Mouse (Mus musculus) CH12.LX (cell line): Measurements from ENCODE around the gene Lgr6. TPM values are rescaled to one million over a fixed set of nuclear protein-coding genes. Genes with fewer than 3 reads are reported as not detected.

Source experiments
- DNase-seq: peaks from one replicate; pipeline ENCODE4 v3.0.0-alpha.2; 2013; ENCODE audit errors: extremely low read depth
- H3K27ac ChIP-seq: 2 replicates; pipeline ENCODE4 v1.5.1; 2012; ENCODE audit warnings: low read depth, mild to moderate bottlenecking, control low read depth, moderate library complexity; ENCODE audit not compliant: insufficient read depth
- H3K27me3 ChIP-seq: replicated peaks from 2 replicates; pipeline ENCODE3; 2012; ENCODE audit warnings: inconsistent platforms
- H3K36me3 ChIP-seq, 2 experiments: replicated peaks in 1 of 2; 2 replicates each; pipeline versions ENCODE3 to v1.6.1; 2012; ENCODE audit warnings: inconsistent platforms in 1 of 2, low read length in 1 of 2, mild to moderate bottlenecking in 1 of 2, mixed read lengths in 1 of 2, moderate library complexity in 1 of 2; ENCODE audit not compliant: control insufficient read depth in 1 of 2, insufficient read depth in 1 of 2
- H3K4me1 ChIP-seq, 2 experiments: 2 replicates each; pipeline ENCODE4 v1.6.1; 2012; ENCODE audit warnings: inconsistent platforms in 1 of 2, moderate library complexity in 1 of 2; ENCODE audit not compliant: insufficient read depth in 2 of 2, control insufficient read depth in 1 of 2
- H3K4me2 ChIP-seq: 2 replicates; pipeline ENCODE4 v1.6.1; 2012; ENCODE audit warnings: low read depth, mild to moderate bottlenecking, control low read depth; ENCODE audit not compliant: poor library complexity, insufficient read depth, severe bottlenecking
- H3K4me3 ChIP-seq, 3 experiments: fragments of 150-350 bp in 1 of 3; sonication (generic) in 1 of 3; replicated peaks in 1 of 3; 2 replicates each; pipeline versions ENCODE3 to v1.5.1; 2011 to 2012; ENCODE audit warnings: low read depth in 2 of 3, low read length in 2 of 3, mild to moderate bottlenecking in 2 of 3, moderate library complexity in 2 of 3, control low read depth in 1 of 3, improper control_type of control experiment in 1 of 3, inconsistent platforms in 1 of 3, mixed read lengths in 1 of 3; ENCODE audit not compliant: poor library complexity in 1 of 3
- H3K79me2 ChIP-seq: replicated peaks from 2 replicates; pipeline ENCODE4 v1.6.1; 2012; ENCODE audit warnings: mild to moderate bottlenecking, moderate library complexity; ENCODE audit not compliant: control insufficient read depth, poor library complexity, insufficient read depth, severe bottlenecking; ENCODE audit errors: extremely low read depth
- H3K9ac ChIP-seq: 2 replicates; pipeline ENCODE4 v1.6.1; 2012; ENCODE audit warnings: low read depth, mild to moderate bottlenecking, control low read depth, moderate library complexity; ENCODE audit not compliant: insufficient read depth
- H3K9me3 ChIP-seq: replicated peaks from 2 replicates; pipeline ENCODE3; 2012; ENCODE audit warnings: low read length, inconsistent platforms, mixed read lengths
- BHLHE40 ChIP-seq: IDR thresholded peaks from 2 replicates; pipeline ENCODE4 v1.6.1; 2011; ENCODE audit warnings: mild to moderate bottlenecking, low read depth, low read length, improper control_type of control experiment
- CHD1 ChIP-seq: IDR thresholded peaks from 2 replicates; pipeline ENCODE4 v1.6.1; 2012; ENCODE audit warnings: low read depth, low read length, improper control_type of control experiment, inconsistent platforms
- CHD2 ChIP-seq: IDR thresholded peaks from 2 replicates; pipeline ENCODE4 v1.6.1; 2011; ENCODE audit warnings: low read length, improper control_type of control experiment
- CTCF ChIP-seq, 2 experiments: IDR thresholded peaks in 1 of 2; conservative IDR thresholded peaks in 1 of 2; 2 replicates each; pipeline ENCODE4 v1.5.1; 2011 to 2012; ENCODE audit warnings: low read depth in 2 of 2, low read length in 2 of 2, improper control_type of control experiment in 1 of 2, inconsistent platforms in 1 of 2, mild to moderate bottlenecking in 1 of 2, moderate library complexity in 1 of 2
- E2F4 ChIP-seq: IDR thresholded peaks from 2 replicates; pipeline ENCODE4 v1.6.1; 2011; ENCODE audit warnings: low read depth, low read length, improper control_type of control experiment; ENCODE audit not compliant: insufficient replicate concordance
- ELF1 ChIP-seq: IDR thresholded peaks from 2 replicates; pipeline ENCODE4 v1.6.1; 2014; ENCODE audit warnings: low read depth, mild to moderate bottlenecking, inconsistent platforms, low read length, improper control_type of control experiment
- GABPA ChIP-seq: IDR thresholded peaks from 2 replicates; pipeline ENCODE4 v1.6.1; 2012; ENCODE audit warnings: low read depth, low read length, improper control_type of control experiment, inconsistent platforms; ENCODE audit not compliant: insufficient replicate concordance
- HCFC1 ChIP-seq: IDR thresholded peaks from 2 replicates; pipeline ENCODE4 v1.6.1; 2012; ENCODE audit warnings: low read depth, mild to moderate bottlenecking, inconsistent platforms, low read length, improper control_type of control experiment
- IRF4 ChIP-seq: IDR thresholded peaks from 2 replicates; pipeline ENCODE4 v1.6.1; 2014; ENCODE audit warnings: low read depth, mild to moderate bottlenecking, inconsistent platforms, low read length, improper control_type of control experiment
- JUN ChIP-seq: IDR thresholded peaks from 2 replicates; pipeline ENCODE4 v1.6.1; 2011; ENCODE audit warnings: low read depth, mild to moderate bottlenecking, low read length, improper control_type of control experiment, moderate library complexity; ENCODE audit not compliant: insufficient read depth
- KAT2A ChIP-seq: IDR thresholded peaks from 2 replicates; pipeline ENCODE4 v1.6.1; 2012; ENCODE audit warnings: low read length, improper control_type of control experiment, inconsistent platforms; ENCODE audit not compliant: insufficient replicate concordance
- MAX ChIP-seq: IDR thresholded peaks from 2 replicates; pipeline ENCODE4 v1.6.1; 2011; ENCODE audit warnings: low read length, improper control_type of control experiment
- MAZ ChIP-seq: IDR thresholded peaks from 2 replicates; pipeline ENCODE4 v1.6.1; 2012; ENCODE audit warnings: low read depth, mild to moderate bottlenecking, inconsistent platforms, low read length, improper control_type of control experiment, moderate library complexity
- MEF2A ChIP-seq: IDR thresholded peaks from 2 replicates; pipeline ENCODE4 v1.6.1; 2014; ENCODE audit warnings: low read depth, mild to moderate bottlenecking, inconsistent platforms, low read length, improper control_type of control experiment, borderline replicate concordance
- MXI1 ChIP-seq: IDR thresholded peaks from 2 replicates; pipeline ENCODE4 v1.6.1; 2011; ENCODE audit warnings: mild to moderate bottlenecking, low read depth, low read length, improper control_type of control experiment
- NELFE ChIP-seq: IDR thresholded peaks from 2 replicates; pipeline ENCODE4 v1.6.1; 2011; ENCODE audit warnings: low read depth, low read length, improper control_type of control experiment
- NRF1 ChIP-seq: IDR thresholded peaks from 2 replicates; pipeline ENCODE4 v1.6.1; 2014; ENCODE audit warnings: low read depth, mild to moderate bottlenecking, inconsistent platforms, low read length, improper control_type of control experiment, moderate library complexity
- PAX5 ChIP-seq: IDR thresholded peaks from 2 replicates; pipeline ENCODE4 v1.6.1; 2012; ENCODE audit warnings: low read length, inconsistent platforms, mixed read lengths
- POLR2A ChIP-seq: IDR thresholded peaks from 2 replicates; pipeline ENCODE4 v1.6.1; 2011; ENCODE audit warnings: low read depth, mild to moderate bottlenecking, improper control_type of control experiment, low read length
- POLR2AphosphoS2 ChIP-seq: IDR thresholded peaks from 2 replicates; pipeline ENCODE4 v1.6.1; 2011; ENCODE audit warnings: low read depth, low read length, improper control_type of control experiment
- RCOR1 ChIP-seq: conservative IDR thresholded peaks from 2 replicates; pipeline ENCODE4 v1.6.1; 2012; ENCODE audit warnings: low read depth, mild to moderate bottlenecking, inconsistent platforms, low read length, improper control_type of control experiment
- SIN3A ChIP-seq: IDR thresholded peaks from 2 replicates; pipeline ENCODE4 v1.6.1; 2012; ENCODE audit warnings: low read length, improper control_type of control experiment, inconsistent platforms
- SMC3 ChIP-seq: IDR thresholded peaks from 2 replicates; pipeline ENCODE4 v1.6.1; 2011; ENCODE audit warnings: low read depth, low read length, improper control_type of control experiment
- TBP ChIP-seq: conservative IDR thresholded peaks from 2 replicates; pipeline ENCODE4 v1.6.1; 2011; ENCODE audit warnings: low read depth, low read length, improper control_type of control experiment
- TCF12 ChIP-seq: IDR thresholded peaks from 2 replicates; pipeline ENCODE4 v1.6.1; 2014; ENCODE audit warnings: low read depth, mild to moderate bottlenecking, inconsistent platforms, low read length, improper control_type of control experiment
- UBTF ChIP-seq: IDR thresholded peaks from 2 replicates; pipeline ENCODE4 v1.6.1; 2012; ENCODE audit warnings: low read depth, mild to moderate bottlenecking, inconsistent platforms, low read length, improper control_type of control experiment, moderate library complexity
- USF1 ChIP-seq: IDR thresholded peaks from 2 replicates; pipeline ENCODE4 v1.6.1; 2014; ENCODE audit warnings: low read depth, mild to moderate bottlenecking, inconsistent platforms, low read length, improper control_type of control experiment
- USF2 ChIP-seq: conservative IDR thresholded peaks from 2 replicates; pipeline ENCODE4 v1.6.1; 2011; ENCODE audit warnings: low read depth, low read length, improper control_type of control experiment
- ZKSCAN1 ChIP-seq: IDR thresholded peaks from 2 replicates; pipeline ENCODE4 v1.6.1; 2012; ENCODE audit warnings: low read depth, inconsistent platforms, low read length, improper control_type of control experiment, borderline replicate concordance
- ZMIZ1 ChIP-seq: IDR thresholded peaks from 2 replicates; pipeline ENCODE4 v1.6.1; 2012; ENCODE audit warnings: low read depth, mild to moderate bottlenecking, inconsistent platforms, low read length, improper control_type of control experiment
- dilution Hi-C: fragments of 300-500 bp; cut with MboI; formaldehyde crosslinking; loops from 2 replicates; pipeline ENCODE4 v1.14.3; 2020; ENCODE audit warnings: low sequenced_read_pairs; ENCODE audit not compliant: extremely low pct_unique_long_range_greater_than_20kb, extremely low pct_ligation_motif_present
- in situ Hi-C: fragments of 300-500 bp; cut with MboI; formaldehyde crosslinking; loops from 3 replicates; pipeline ENCODE4 v1.14.3; 2019; ENCODE audit warnings: low sequenced_read_pairs, low pct_ligation_motif_present, low pct_unique_long_range_greater_than_20kb, mixed read lengths
- polyA plus RNA-seq: library from polyadenylated mRNA; unstranded; fragments of >175 nt; gene quantifications from 2 replicates; pipeline ENCODE4 v1.2.1, GENCODE M21; 2012; ENCODE audit warnings: low read depth; ENCODE audit not compliant: insufficient read length
- total RNA-seq, 2 experiments: library from RNA; depleted of rRNA; stranded (reverse); fragments of 300-350 nt in 1 of 2; fragments of >200 nt in 1 of 2; gene quantifications; 2 replicates each; pipeline ENCODE4 v1.2.3; 2012 to 2014

The Lgr6 gene
- total and polyA plus RNA-seq, 3 experiments, result 0.07 to 0.17 (median 0.16) TPM

DNA sequence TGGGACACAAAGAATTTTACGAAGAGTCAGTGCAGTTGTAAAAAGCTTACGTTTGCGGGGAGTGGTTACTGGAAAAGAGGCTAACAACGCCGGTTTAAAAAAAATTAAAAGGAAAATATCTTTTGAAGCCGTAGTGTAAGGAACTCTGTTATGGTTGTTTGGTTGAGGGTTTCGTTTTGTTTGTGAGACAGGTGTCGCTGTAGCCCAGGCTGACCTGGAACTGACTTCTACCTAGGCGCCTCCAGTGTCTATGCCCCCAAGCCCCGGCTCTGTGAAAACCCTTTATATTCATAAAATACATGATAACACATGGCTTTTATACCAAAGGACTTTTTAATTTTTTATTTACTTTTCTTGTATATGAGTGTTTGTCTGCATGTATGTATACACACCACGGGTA is 142.3 kb downstream of the Lgr6 start:
- H3K79me2 ChIP-seq, result peaks cover 7% of the 10 kb centered on the region; the same call in 1 of the 2 replicates
- peak; percentile 31 for DNase-seq
- H3K27ac ChIP-seq, result no peak overlapping the region
- TF ChIP-seq MEF2A (no peak), CTCF (conservative IDR thresholded peaks at IDR 0.05 in 1 of 2, IDR thresholded peaks at IDR 0.05 in 1 of 2; ENCODE audit: low read depth in 2 of 2, low read length in 2 of 2) (peak in 1 of 2 experiments; percentile 58; a peak in 2 of 4 replicates), HCFC1 (peak; percentile 33)
- TF ChIP-seq, all 38 proteins: peak for 2
- Histone ChIP-seq H3K27me3 (peaks cover 15% of the 10 kb centered on the region), H3K36me3 (peaks cover 4 to 15% of the 10 kb centered on the region in 2 experiments), H3K4me3 (peak overlapping the region; percentile 79 to 86 (median 81)), H3K4me2 (peak overlapping the region; percentile 80), H3K4me1 (peaks cover 0 to 13% of the 10 kb centered on the region in 2 experiments; a peak in 2 of 4 replicates), H3K9ac (peak overlapping the region; percentile 59), H3K9me3 (peaks cover 3% of the 10 kb centered on the region)
- in situ Hi-C loops, result no loop called here
- dilution Hi-C loops, result no loop called here

DNA sequence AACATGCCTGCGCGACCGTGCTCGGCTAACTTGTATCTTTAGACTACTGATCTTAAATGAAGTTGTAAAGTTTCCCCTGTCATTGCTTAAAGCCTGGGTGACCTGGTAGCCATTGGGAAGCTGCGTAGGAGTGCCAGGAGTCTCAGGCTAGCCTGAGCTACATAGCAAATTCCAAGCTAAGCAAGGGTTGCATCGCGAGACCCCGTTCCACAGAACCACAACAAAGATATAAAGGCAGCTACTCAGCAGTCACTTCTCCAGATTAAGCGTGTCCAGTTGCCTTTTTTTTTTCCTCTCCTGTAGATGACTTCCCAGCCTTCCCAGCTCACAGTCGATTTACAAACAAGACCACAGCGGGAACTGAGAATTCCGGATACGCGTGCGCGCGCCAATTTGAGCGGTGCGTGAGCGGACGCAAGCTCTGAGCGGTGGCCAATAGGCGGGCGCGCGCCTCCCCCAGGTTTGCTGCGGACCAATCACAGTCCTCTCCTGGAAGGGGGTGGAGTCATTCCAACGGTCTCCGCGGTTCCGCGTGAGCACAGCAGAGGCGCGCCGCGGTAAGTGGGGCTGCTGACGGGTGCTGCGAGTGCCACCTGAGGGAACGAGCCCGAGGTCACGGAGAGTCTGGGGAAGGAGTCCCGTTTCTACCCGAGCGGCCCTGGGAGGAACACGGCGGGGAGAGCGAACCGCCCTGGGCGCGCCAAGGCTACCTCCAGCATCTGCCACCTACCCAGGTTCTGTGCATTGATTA is 142.8 kb downstream of the Lgr6 start, which contains the start of gene Ube2t:
Gene Ube2t, plus strand, starts transcription at position 513 of the 751 bp plus-strand sequence.
- H3K9me3 ChIP-seq, result peaks cover 3% of the 10 kb centered on the region
- H3K9ac ChIP-seq, result peak within 1 kb of the TSS; percentile 59
- H3K36me3 ChIP-seq, result peaks cover 0 to 11% of the 10 kb centered on the region in 2 experiments
- dilution Hi-C loops, result no loop called here
- peak; percentile 91 for DNase-seq
- H3K79me2 ChIP-seq, result peaks cover 7% of the 10 kb centered on the region; the same call in 1 of the 2 replicates
- TF ChIP-seq TBP, result no peak
- TF ChIP-seq NRF1, result peak; percentile 87
- TF ChIP-seq ZKSCAN1, result no peak
- TF ChIP-seq MEF2A, result no peak
- TF ChIP-seq CHD1, result no peak
- TF ChIP-seq ELF1, result peak; percentile 82
- 0 out of 2 replicates have a peak, but pooled peaks have one; percentile 68 for TF ChIP-seq KAT2A
- TF ChIP-seq SMC3, result no peak
- TF ChIP-seq POLR2A, result peak; percentile 94
- TF ChIP-seq USF2, result no peak
- no peak for TF ChIP-seq GABPA
- peak; percentile 84 for TF ChIP-seq NELFE
- TF ChIP-seq PAX5, result no peak
- TF ChIP-seq MAX, result peak; percentile 76
- peak; percentile 87 for TF ChIP-seq ZMIZ1
- peak; percentile 84 for TF ChIP-seq TCF12
- peak; percentile 73; the same call in 1 of the 2 replicates for TF ChIP-seq UBTF
- peak; percentile 71 for TF ChIP-seq CHD2
- peak; percentile 91 for TF ChIP-seq MXI1
- 0 out of 2 replicates have a peak, but pooled peaks have one; percentile 43 for TF ChIP-seq RCOR1
- peak; percentile 83 for TF ChIP-seq SIN3A
- TF ChIP-seq JUN, result no peak
- 0 out of 2 replicates have a peak, but pooled peaks have one; percentile 5 for TF ChIP-seq MAZ
- TF ChIP-seq IRF4, result peak; percentile 64
- TF ChIP-seq POLR2AphosphoS2, result peak; percentile 70; the same call in 1 of the 2 replicates
- peak; percentile 88; the same call in 1 of the 2 replicates for TF ChIP-seq E2F4
- TF ChIP-seq BHLHE40, result peak; percentile 84
- 0 out of 2 replicates have a peak, but pooled peaks have one; percentile 22 for TF ChIP-seq HCFC1
- no peak for TF ChIP-seq USF1
- peaks cover 0 to 13% of the 10 kb centered on the region in 2 experiments; a peak in 2 of 4 replicates for H3K4me1 ChIP-seq
- peaks cover 18% of the 10 kb centered on the region for H3K27me3 ChIP-seq
- peak within 1 kb of the TSS; percentile 80 for H3K4me2 ChIP-seq
- in situ Hi-C loops, result no loop called here
- peak within 1 kb of the TSS; percentile 79 to 86 (median 81) for H3K4me3 ChIP-seq
- H3K27ac ChIP-seq, result no peak within 1 kb of the TSS
